Mouse (Mus musculus): ENCODE data around the gene Sh3pxd2a. TPM values are rescaled to one million over a fixed set of nuclear protein-coding genes. Genes with fewer than 3 reads are reported as not detected.

Gene Sh3pxd2a
- polyA plus RNA-seq, 1 experiment from 2014 or later, result 0.82 TPM

DNA sequence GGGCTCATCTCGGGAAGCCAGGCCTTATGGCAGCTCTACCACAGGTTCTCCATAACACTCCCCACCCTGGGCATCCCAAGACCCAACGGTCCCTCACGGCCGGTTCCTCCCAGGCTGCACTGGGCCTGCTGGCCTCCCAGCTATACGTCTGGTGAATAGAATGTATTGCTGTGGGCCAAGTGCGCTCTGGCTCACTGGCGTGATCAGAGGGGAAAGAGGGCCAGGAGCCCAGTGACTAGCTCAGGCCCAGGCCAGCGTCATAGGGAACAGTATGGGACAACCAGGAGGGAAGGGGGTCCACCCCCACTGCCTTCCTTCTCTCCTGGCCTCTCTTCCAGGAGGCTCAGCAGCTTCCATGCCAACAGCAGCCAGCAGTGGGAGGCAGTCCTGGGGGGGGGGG lies 145.1 kb downstream of the Sh3pxd2a start:
- Histone ChIP-seq H3K9ac (replicated peaks) (no peak overlapping the region), H3K36me3 (replicated peaks; ENCODE audit: insufficient read depth, low read length) (no peaks in the 10 kb centered on the region), H3K4me2 (ENCODE audit: low read depth, low read length) (0 out of 2 replicates have a peak overlapping the region, but pooled peaks have one; percentile 9), H3K9me3 (ENCODE audit: low read length) (no peaks in the 10 kb centered on the region), H3K4me3 (ENCODE audit: low read depth, low read length) (no peak overlapping the region), H3K4me1 (ENCODE audit: insufficient read depth) (peaks cover 37% of the 10 kb centered on the region), H3K27me3 (ENCODE audit: insufficient read depth, low read length) (no peaks in the 10 kb centered on the region; the same call in 1 of the 2 replicates), H3K27ac (ENCODE audit: low read depth) (no peak overlapping the region)
- DNase-seq (no peak), ATAC-seq (no peak)
- no peak for TF ChIP-seq EP300 (IDR thresholded peaks at IDR 0.05; ENCODE audit: low read depth)
- no peak for TF ChIP-seq CTCF (IDR thresholded peaks at IDR 0.05; ENCODE audit: low read depth)
- 79% methylated on average over 8 of the region's 8 CpGs for WGBS (ENCODE audit: insufficient replicate concordance)

DNA sequence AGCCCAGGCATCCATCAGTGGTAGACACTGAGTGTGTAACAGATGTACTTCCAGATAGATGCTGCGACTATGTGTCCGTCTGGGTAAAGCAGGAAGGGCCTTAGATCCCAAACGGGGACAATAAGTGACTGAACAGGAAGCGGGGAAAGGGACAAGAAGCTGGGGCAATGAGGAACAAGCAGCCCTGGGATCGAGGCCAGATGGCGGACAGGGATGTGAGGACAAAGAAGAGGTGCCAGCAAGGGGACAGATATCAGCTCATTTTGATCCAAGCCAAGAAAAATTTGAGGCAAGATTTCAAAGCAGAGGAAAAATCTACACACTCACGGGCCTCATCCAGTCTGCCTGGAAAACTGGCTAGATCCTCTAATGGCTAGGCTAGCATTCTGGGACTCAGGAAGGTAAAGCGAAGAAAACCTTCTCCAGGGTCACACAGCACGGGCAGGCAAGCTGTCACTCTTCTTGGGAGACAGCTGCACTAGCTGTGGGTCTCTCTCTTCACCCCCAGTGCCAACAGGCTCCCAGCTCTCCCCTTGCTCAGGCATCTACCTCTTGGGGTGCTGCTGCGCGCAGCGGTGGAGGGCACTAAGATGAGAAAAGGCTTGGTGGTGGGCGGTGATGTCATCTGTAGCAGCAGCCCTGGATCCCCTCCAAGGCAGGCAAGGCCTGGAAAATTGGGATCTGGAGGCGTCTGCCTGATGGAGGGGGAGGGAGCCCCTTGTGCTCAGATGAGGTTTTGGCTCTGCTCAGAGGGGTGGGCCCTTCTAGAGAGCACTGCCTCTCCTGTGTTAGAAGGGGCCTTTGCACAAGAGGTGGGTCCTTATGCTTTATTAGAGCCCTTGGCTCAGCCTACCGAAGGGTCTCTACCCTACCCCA lies 146.9 kb downstream of the Sh3pxd2a start:
- TF ChIP-seq EP300 (IDR thresholded peaks at IDR 0.05; ENCODE audit: low read depth) (no peak), CTCF (IDR thresholded peaks at IDR 0.05; ENCODE audit: low read depth) (no peak)
- Histone ChIP-seq H3K4me3 (ENCODE audit: low read depth, low read length) (no peak overlapping the region), H3K9me3 (ENCODE audit: low read length) (no peaks in the 10 kb centered on the region), H3K9ac (replicated peaks) (no peak overlapping the region), H3K4me1 (ENCODE audit: insufficient read depth) (peaks cover 44% of the 10 kb centered on the region), H3K4me2 (ENCODE audit: low read depth, low read length) (no peak overlapping the region), H3K36me3 (replicated peaks; ENCODE audit: insufficient read depth, low read length) (no peaks in the 10 kb centered on the region), H3K27me3 (ENCODE audit: insufficient read depth, low read length) (no peaks in the 10 kb centered on the region; the same call in 1 of the 2 replicates), H3K27ac (ENCODE audit: low read depth) (no peak overlapping the region)
- DNase-seq (no peak), ATAC-seq (no peak)
- WGBS (ENCODE audit: insufficient replicate concordance), result 74% methylated on average over 15 of the region's 15 CpGs

DNA sequence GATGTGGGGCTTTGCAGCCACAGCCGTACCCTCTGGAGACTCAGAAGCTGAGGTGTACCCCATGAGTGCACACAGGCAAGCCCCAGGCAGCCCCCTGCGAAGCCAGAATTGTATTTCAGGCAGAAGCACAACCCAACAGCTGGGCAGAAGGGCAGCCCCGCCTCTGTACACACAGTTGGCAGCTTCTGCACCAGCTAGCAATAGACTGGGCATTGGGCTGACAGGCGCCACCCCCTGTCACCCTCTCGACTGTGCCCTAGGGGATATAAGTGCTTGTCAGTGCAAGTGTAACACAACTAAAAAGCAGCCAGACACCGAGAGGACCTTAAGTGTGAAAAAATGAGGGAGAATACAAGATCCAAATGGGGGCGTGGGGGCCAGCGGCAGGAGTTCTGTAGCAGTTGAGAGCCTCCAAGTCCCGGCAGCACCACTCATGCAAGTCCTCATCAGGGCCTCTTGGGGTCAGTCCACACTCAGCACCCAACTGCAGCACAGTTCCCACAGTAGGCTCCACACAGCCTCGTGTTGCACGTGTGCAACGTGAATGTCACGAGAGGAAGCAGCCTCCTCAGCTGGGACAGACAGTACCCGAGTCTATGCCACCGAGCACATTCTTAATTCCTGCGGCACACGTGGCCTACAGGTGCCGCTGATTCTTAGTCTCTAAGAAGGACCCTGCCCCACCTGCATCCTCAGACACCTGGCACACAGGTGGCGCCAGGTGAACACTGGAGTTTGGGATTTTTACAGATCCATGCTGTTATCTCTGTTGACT lies 147.7 kb downstream of the Sh3pxd2a start:
- H3K9me3 ChIP-seq (ENCODE audit: low read length), result no peaks in the 10 kb centered on the region
- H3K4me3 ChIP-seq (ENCODE audit: low read depth, low read length), result no peak overlapping the region
- H3K4me2 ChIP-seq (ENCODE audit: low read depth, low read length), result no peak overlapping the region
- H3K27ac ChIP-seq (ENCODE audit: low read depth), result no peak overlapping the region
- DNase-seq, result peak; percentile 49
- no peaks in the 10 kb centered on the region; the same call in 1 of the 2 replicates for H3K27me3 ChIP-seq (ENCODE audit: insufficient read depth, low read length)
- H3K9ac ChIP-seq (replicated peaks), result no peak overlapping the region
- H3K4me1 ChIP-seq (ENCODE audit: insufficient read depth), result peaks cover 50% of the 10 kb centered on the region
- ATAC-seq, result peak; percentile 14; the same call in 1 of the 2 replicates
- WGBS (ENCODE audit: insufficient replicate concordance), result 67% methylated on average over 19 of the region's 19 CpGs
- TF ChIP-seq EP300 (IDR thresholded peaks at IDR 0.05; ENCODE audit: low read depth), result no peak
- TF ChIP-seq CTCF (IDR thresholded peaks at IDR 0.05; ENCODE audit: low read depth), result no peak
- no peaks in the 10 kb centered on the region for H3K36me3 ChIP-seq (replicated peaks; ENCODE audit: insufficient read depth, low read length)

DNA sequence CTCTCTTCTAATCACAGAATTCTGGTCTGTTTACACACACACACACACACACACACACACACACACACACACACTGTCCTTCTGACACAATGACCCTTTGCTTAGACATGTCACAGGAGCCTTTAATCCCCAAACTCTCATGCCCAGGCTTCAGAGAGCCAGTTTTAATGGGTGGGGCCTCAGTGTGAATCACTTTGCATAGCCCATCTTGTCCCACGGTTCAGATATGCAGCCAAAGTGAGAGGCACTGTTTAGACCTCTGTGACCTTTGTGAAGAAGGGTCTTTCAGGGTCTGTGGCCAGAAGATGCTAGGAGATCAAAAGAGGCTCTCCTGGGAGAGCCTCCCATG lies 148.3 kb downstream of the Sh3pxd2a start:
- Histone ChIP-seq H3K4me1 (ENCODE audit: insufficient read depth) (peaks cover 50% of the 10 kb centered on the region), H3K27me3 (ENCODE audit: insufficient read depth, low read length) (no peaks in the 10 kb centered on the region; the same call in 1 of the 2 replicates), H3K4me3 (ENCODE audit: low read depth, low read length) (no peak overlapping the region), H3K9me3 (ENCODE audit: low read length) (no peaks in the 10 kb centered on the region), H3K27ac (ENCODE audit: low read depth) (no peak overlapping the region), H3K36me3 (replicated peaks; ENCODE audit: insufficient read depth, low read length) (no peaks in the 10 kb centered on the region), H3K4me2 (ENCODE audit: low read depth, low read length) (no peak overlapping the region), H3K9ac (replicated peaks) (no peak overlapping the region)
- ATAC-seq (no peak), DNase-seq (no peak)
- TF ChIP-seq EP300 (IDR thresholded peaks at IDR 0.05; ENCODE audit: low read depth) (no peak), CTCF (IDR thresholded peaks at IDR 0.05; ENCODE audit: low read depth) (no peak)
- WGBS (ENCODE audit: insufficient replicate concordance), result 50% methylated on average over 1 of the region's 1 CpGs

DNA sequence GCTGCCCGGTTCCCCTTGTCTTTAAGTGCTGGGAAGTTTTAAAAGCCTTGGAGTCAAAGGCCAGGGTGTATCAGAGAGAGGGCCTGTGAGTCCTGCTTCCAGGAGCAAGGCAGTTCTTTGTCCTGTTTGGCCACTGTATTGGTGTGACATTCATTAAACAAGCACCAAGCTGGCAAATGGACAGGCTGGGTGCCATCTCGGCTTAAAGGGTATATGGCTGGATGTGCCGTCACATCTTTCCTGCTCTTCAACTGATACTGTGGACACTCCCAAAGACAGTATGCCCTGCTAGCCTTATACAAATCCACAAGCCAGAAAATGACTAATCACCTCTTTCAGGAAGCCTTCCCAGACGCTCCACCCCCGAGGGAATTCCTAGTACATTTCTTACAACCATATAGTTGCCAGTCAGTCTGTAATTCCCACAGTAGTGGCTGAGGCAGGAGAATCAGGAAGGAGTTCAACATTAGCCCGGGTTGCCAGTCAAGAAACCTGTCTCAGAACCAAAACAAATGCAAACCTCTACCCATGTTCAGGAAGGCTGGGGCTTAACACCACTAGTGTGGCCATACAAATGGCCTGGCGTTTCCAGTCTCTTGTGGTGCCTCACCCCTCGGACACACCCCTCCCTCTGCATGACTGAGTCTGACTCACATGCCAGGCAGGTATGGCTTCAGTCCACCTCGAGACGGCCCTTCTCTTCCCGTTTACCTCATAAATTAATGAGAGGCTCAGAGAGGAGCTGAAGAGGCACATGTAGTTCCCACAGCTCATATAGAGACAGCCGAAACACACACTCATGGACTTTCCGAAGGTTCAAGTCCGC lies 148.9 kb downstream of the Sh3pxd2a start:
- ATAC-seq (no peak), DNase-seq (no peak)
- Histone ChIP-seq H3K9ac (replicated peaks) (peak overlapping the region; percentile 63; the same call in 1 of the 2 replicates), H3K4me1 (ENCODE audit: insufficient read depth) (peaks cover 51% of the 10 kb centered on the region), H3K36me3 (replicated peaks; ENCODE audit: insufficient read depth, low read length) (no peaks in the 10 kb centered on the region), H3K27me3 (ENCODE audit: insufficient read depth, low read length) (no peaks in the 10 kb centered on the region; the same call in 1 of the 2 replicates), H3K4me3 (ENCODE audit: low read depth, low read length) (peak overlapping the region; percentile 40; the same call in 1 of the 2 replicates), H3K27ac (ENCODE audit: low read depth) (0 out of 2 replicates have a peak overlapping the region, but pooled peaks have one; percentile 51), H3K4me2 (ENCODE audit: low read depth, low read length) (peak overlapping the region; percentile 63), H3K9me3 (ENCODE audit: low read length) (no peaks in the 10 kb centered on the region)
- no peak for TF ChIP-seq EP300 (IDR thresholded peaks at IDR 0.05; ENCODE audit: low read depth)
- no peak for TF ChIP-seq CTCF (IDR thresholded peaks at IDR 0.05; ENCODE audit: low read depth)
- WGBS (ENCODE audit: insufficient replicate concordance), result 62% methylated on average over 14 of the region's 14 CpGs

Measured in liver, postnatal 0 days (tissue).